Mouse (Mus musculus): ENCODE results near the gene Prn. TPM values are rescaled to one million over a fixed set of nuclear protein-coding genes. Genes with fewer than 3 reads are reported as not detected.

The Prn gene
- polyA plus RNA-seq, 1 experiment from 2014 or later = not detected

DNA sequence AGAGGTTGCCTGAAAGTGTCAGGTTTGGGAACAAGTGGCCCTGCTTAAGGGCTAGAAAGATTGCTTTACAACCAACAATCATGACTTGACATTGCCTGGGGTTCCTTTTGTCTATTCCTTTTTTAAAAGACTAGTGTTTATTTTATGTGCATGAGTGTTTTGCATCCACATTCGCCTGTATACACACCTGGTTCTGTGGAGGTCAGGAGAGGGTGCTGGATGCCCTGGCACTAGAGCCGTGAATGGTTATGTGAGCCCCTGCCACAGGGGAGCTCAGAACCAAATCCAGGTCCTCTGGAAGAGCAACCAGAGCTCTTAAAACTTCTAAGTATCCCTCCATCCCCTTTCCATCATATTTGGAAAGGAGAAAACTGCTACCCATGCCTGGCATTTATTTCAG is 1.1 kb downstream of the Prn start:
- H3K4me3 ChIP-seq (ENCODE audit: low read depth, low read length) = 0 out of 2 replicates have a peak overlapping the region, but pooled peaks have one; percentile 65
- no peak overlapping the region for H3K27ac ChIP-seq (ENCODE audit: low read length)
- no peaks in the 10 kb centered on the region for H3K36me3 ChIP-seq (ENCODE audit: insufficient read depth, low read length)
- peak overlapping the region; percentile 74 for H3K4me2 ChIP-seq (replicated peaks; ENCODE audit: low read depth, low read length)
- H3K9me3 ChIP-seq (ENCODE audit: low read length) = no peaks in the 10 kb centered on the region
- WGBS = 61% methylated on average over 2 of the region's 2 CpGs
- ATAC-seq (no peak), DNase-seq (ENCODE audit: low spot score) (no peak)
- no peaks in the 10 kb centered on the region for H3K4me1 ChIP-seq (ENCODE audit: insufficient read depth, low read depth, low read length)
- no peak for TF ChIP-seq CTCF (IDR thresholded peaks at IDR 0.05)
- no peak for TF ChIP-seq EP300 (IDR thresholded peaks at IDR 0.05)
- no peak overlapping the region for H3K9ac ChIP-seq (replicated peaks; ENCODE audit: low read depth)
- H3K27me3 ChIP-seq (replicated peaks; ENCODE audit: insufficient read depth, low read length) = no peaks in the 10 kb centered on the region

DNA sequence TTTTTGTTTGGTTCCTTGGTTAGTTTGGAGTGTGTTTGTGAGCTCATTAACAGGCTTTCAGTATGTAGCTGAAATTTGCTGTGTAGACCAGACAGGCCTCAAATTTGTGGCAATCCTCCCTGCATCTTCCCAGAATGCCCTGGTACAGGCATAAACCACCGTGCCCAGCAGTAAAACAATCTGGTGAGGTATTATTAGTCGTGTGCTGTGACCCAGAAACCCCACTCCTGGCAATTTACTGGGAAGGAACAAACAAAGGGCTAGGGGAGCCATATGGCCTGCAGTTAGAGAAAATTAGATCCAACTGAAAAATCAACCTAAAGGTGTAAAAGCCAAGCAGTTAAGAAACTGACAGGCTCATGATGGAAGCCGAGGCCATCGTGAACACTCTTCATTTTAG is 1.6 kb downstream of the Prn start:
- H3K27me3 ChIP-seq (replicated peaks; ENCODE audit: insufficient read depth, low read length) = no peaks in the 10 kb centered on the region
- no peaks in the 10 kb centered on the region for H3K36me3 ChIP-seq (ENCODE audit: insufficient read depth, low read length)
- no peak for ATAC-seq
- no peak overlapping the region; the same call in 1 of the 2 replicates for H3K4me2 ChIP-seq (replicated peaks; ENCODE audit: low read depth, low read length)
- H3K27ac ChIP-seq (ENCODE audit: low read length) = no peak overlapping the region
- no peak for DNase-seq (ENCODE audit: low spot score)
- H3K4me3 ChIP-seq (ENCODE audit: low read depth, low read length) = no peak overlapping the region
- H3K9ac ChIP-seq (replicated peaks; ENCODE audit: low read depth) = no peak overlapping the region
- TF ChIP-seq EP300 (IDR thresholded peaks at IDR 0.05) (no peak), CTCF (IDR thresholded peaks at IDR 0.05) (no peak)
- 78% methylated on average over 4 of the region's 4 CpGs for WGBS
- H3K4me1 ChIP-seq (ENCODE audit: insufficient read depth, low read depth, low read length) = no peaks in the 10 kb centered on the region
- no peaks in the 10 kb centered on the region for H3K9me3 ChIP-seq (ENCODE audit: low read length)

DNA sequence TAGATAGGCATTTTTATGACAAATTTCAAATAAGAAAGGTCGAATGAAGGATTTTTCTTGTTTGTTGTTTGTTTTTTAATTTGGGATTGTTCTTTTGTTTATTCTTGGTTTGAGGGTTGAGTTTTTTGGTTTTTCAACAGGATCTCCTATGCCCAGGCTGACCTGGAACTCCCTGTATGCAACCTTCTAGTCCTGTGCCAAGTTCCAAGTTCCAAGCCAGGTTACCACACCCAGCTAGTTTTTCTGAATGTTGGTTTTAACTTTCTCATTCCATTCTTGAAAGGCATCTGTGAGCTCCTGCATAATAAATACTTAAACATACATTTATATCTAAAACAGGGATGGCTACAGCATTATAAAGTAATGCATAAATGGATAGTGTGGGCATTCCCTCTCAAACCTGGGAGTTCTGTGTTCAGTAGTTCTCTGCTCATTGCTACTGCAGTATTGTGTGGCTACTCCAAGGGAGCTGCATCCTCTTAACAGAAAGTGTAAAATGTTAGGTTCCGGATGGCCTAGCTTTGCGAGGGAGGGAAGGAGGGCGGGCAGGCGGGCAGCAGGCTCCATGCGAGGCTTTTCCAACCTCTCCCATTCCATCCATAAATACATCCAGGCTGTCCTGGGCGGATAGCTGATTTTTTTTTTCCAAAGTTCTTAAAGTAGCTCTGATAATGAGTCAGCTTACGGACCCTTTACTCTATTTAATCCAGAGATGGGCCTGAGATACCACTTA is 2.9 kb downstream of the Prn start:
- H3K9ac ChIP-seq (replicated peaks; ENCODE audit: low read depth) = no peak overlapping the region

DNA sequence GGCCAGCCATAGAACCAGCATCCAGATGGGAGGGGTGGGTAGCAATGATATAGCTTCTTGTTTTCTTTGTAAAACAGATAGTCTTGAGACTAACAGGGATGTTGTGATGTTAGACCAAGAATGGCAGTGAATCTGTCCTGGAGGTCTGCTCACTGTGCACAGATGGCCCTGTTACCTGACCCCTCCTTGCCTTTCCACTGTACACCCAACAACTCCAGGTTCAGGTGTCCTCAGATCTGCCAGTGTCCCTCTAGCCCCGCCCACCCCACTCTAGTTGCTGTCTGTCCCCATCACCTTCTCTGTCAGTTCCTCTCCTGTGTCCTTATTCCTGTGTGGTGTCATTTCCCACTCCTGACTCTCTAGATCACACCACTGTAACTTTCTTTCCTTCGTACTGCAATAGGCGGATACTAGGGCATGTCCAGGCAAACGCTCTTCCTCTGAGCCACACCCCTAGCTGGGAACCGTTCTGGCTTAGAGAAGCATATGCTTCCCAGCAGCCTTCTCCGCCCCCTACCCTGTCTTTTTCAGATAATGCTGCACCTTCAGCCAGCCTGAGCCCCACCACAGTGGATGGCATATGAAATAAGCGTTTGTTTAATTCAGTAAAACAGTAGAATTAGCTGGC is 22.6 kb downstream of the Prn start:
- H3K36me3 ChIP-seq (ENCODE audit: insufficient read depth, low read length) = no peaks in the 10 kb centered on the region
- peak; percentile 46 for ATAC-seq
- no peak for DNase-seq (ENCODE audit: low spot score)
- no peak overlapping the region for H3K27ac ChIP-seq (ENCODE audit: low read length)
- no peaks in the 10 kb centered on the region for H3K9me3 ChIP-seq (ENCODE audit: low read length)
- no peaks in the 10 kb centered on the region for H3K27me3 ChIP-seq (replicated peaks; ENCODE audit: insufficient read depth, low read length)
- no peak for TF ChIP-seq CTCF (IDR thresholded peaks at IDR 0.05)
- no peak overlapping the region for H3K4me3 ChIP-seq (ENCODE audit: low read depth, low read length)
- H3K4me2 ChIP-seq (replicated peaks; ENCODE audit: low read depth, low read length) = no peak overlapping the region
- 53% methylated on average over 7 of the region's 7 CpGs for WGBS
- H3K9ac ChIP-seq (replicated peaks; ENCODE audit: low read depth) = no peak overlapping the region
- H3K4me1 ChIP-seq (ENCODE audit: insufficient read depth, low read depth, low read length) = no peaks in the 10 kb centered on the region

More for the DNA sequence above, 2.9 kb downstream of the Prn start:
- no peaks in the 10 kb centered on the region for H3K36me3 ChIP-seq (ENCODE audit: insufficient read depth, low read length)
- H3K27me3 ChIP-seq (replicated peaks; ENCODE audit: insufficient read depth, low read length) = no peaks in the 10 kb centered on the region
- H3K4me1 ChIP-seq (ENCODE audit: insufficient read depth, low read depth, low read length) = no peaks in the 10 kb centered on the region
- no peaks in the 10 kb centered on the region for H3K9me3 ChIP-seq (ENCODE audit: low read length)
- H3K4me2 ChIP-seq (replicated peaks; ENCODE audit: low read depth, low read length) = no peak overlapping the region
- H3K27ac ChIP-seq (ENCODE audit: low read length) = no peak overlapping the region
- TF ChIP-seq EP300 (IDR thresholded peaks at IDR 0.05) = no peak
- no peak for TF ChIP-seq CTCF (IDR thresholded peaks at IDR 0.05)
- no peak overlapping the region for H3K4me3 ChIP-seq (ENCODE audit: low read depth, low read length)
- ATAC-seq (no peak), DNase-seq (ENCODE audit: low spot score) (no peak)
- WGBS = 87% methylated on average over 8 of the region's 8 CpGs

DNA sequence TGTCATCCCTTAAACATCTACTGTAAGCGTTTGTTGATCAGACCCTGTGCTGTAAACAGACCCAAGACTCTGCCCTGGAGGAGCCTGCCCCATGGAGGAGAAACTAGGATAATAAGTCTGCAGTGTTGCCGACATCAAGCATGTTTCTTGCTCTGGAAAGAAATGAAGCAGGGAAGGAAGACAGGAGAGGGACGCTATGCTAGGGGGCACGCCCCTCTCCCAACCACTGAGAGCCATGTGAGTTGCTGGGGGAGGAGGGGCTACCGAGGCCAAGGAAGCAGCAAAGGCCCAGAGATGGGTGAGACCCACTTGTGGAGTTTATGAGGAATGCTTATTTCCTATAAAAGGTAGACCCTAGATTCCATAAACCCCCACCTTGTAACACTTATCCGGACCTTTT is 23.3 kb downstream of the Prn start:
- H3K4me3 ChIP-seq (ENCODE audit: low read depth, low read length) = no peak overlapping the region
- WGBS = 24% methylated on average over 6 of the region's 6 CpGs
- H3K27ac ChIP-seq (ENCODE audit: low read length) = no peak overlapping the region
- DNase-seq (ENCODE audit: low spot score) (no peak), ATAC-seq (no peak)
- TF ChIP-seq CTCF (IDR thresholded peaks at IDR 0.05) (no peak), EP300 (IDR thresholded peaks at IDR 0.05) (no peak)
- H3K4me2 ChIP-seq (replicated peaks; ENCODE audit: low read depth, low read length) = no peak overlapping the region
- H3K4me1 ChIP-seq (ENCODE audit: insufficient read depth, low read depth, low read length) = no peaks in the 10 kb centered on the region
- no peaks in the 10 kb centered on the region for H3K9me3 ChIP-seq (ENCODE audit: low read length)
- H3K9ac ChIP-seq (replicated peaks; ENCODE audit: low read depth) = no peak overlapping the region
- no peaks in the 10 kb centered on the region for H3K36me3 ChIP-seq (ENCODE audit: insufficient read depth, low read length)
- no peaks in the 10 kb centered on the region for H3K27me3 ChIP-seq (replicated peaks; ENCODE audit: insufficient read depth, low read length)

DNA sequence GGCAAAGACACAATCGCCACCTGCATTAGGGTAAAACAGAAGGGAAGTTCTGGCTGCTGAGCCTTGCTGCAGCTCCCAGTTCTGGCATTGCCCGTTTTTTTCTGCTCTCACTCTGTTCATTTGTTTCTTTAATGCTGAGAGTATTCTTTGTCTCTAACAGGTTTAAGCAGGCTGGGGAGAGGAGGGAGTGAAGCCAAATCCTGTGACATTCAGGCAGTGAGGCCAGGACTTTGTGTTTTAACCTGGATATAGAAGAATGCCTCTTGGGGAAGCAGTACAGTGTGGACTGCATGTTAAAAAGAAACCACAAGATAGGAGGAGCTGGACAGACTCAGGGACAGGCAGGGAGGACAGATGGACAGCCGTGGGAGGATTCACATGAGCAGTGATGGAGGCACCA is 23.8 kb downstream of the Prn start:
- Histone ChIP-seq H3K36me3 (ENCODE audit: insufficient read depth, low read length) (no peaks in the 10 kb centered on the region), H3K9ac (replicated peaks; ENCODE audit: low read depth) (no peak overlapping the region), H3K27me3 (replicated peaks; ENCODE audit: insufficient read depth, low read length) (no peaks in the 10 kb centered on the region), H3K4me2 (replicated peaks; ENCODE audit: low read depth, low read length) (no peak overlapping the region), H3K27ac (ENCODE audit: low read length) (0 out of 2 replicates have a peak overlapping the region, but pooled peaks have one; percentile 20), H3K4me3 (ENCODE audit: low read depth, low read length) (no peak overlapping the region), H3K9me3 (ENCODE audit: low read length) (no peaks in the 10 kb centered on the region), H3K4me1 (ENCODE audit: insufficient read depth, low read depth, low read length) (no peaks in the 10 kb centered on the region)
- TF ChIP-seq CTCF (IDR thresholded peaks at IDR 0.05) = no peak
- TF ChIP-seq EP300 (IDR thresholded peaks at IDR 0.05) = no peak
- ATAC-seq (no peak), DNase-seq (ENCODE audit: low spot score) (no peak)
- WGBS = 56% methylated on average over 3 of the region's 3 CpGs

Data from lung, postnatal 0 days (tissue).